Mouse (Mus musculus) heart, postnatal 0 days (tissue): ENCODE data around the gene Dmrtb1. TPM values are rescaled to one million over a fixed set of nuclear protein-coding genes. Genes with fewer than 3 reads are reported as not detected.

Experiments used
- ATAC-seq: fragments of 200-750 bp; cut with Nextera tagmentation; 2 replicates; pipeline ENCODE4 v1.8.0; 2017; ENCODE audit warnings: low read depth, moderate number of reproducible peaks, moderate library complexity; ENCODE audit not compliant: insufficient read depth
- DNase-seq: peaks from one replicate; pipeline ENCODE4 v3.0.0-alpha.2; 2016; ENCODE audit warnings: low spot score
- H3K27ac ChIP-seq: fragments of 300-500 bp; sonication (generic); 2 replicates; pipeline ENCODE4 v1.5.1; 2014; ENCODE audit warnings: low read depth, mild to moderate bottlenecking
- H3K27me3 ChIP-seq: fragments of 300-500 bp; sonication (generic); 2 replicates; pipeline ENCODE4 v1.6.1; 2014; ENCODE audit warnings: low read length, mixed read lengths; ENCODE audit not compliant: control insufficient read depth, insufficient read depth
- H3K36me3 ChIP-seq: fragments of 300-500 bp; sonication (generic); replicated peaks from 2 replicates; pipeline ENCODE4 v1.6.1; 2014; ENCODE audit warnings: low read length, mixed read lengths; ENCODE audit not compliant: control insufficient read depth, insufficient read depth
- H3K4me1 ChIP-seq: fragments of 300-500 bp; sonication (generic); 2 replicates; pipeline ENCODE4 v1.6.1; 2014; ENCODE audit warnings: antibody characterized with exemption; ENCODE audit not compliant: control insufficient read depth, insufficient read depth
- H3K4me2 ChIP-seq: fragments of 300-500 bp; sonication (generic); 2 replicates; pipeline ENCODE4 v1.6.1; 2014; ENCODE audit warnings: low read depth, mild to moderate bottlenecking, low read length, moderate library complexity
- H3K4me3 ChIP-seq: fragments of 300-500 bp; sonication (generic); 2 replicates; pipeline ENCODE4 v1.5.1; 2014; ENCODE audit warnings: low read depth, low read length
- H3K9ac ChIP-seq: fragments of 300-500 bp; sonication (generic); replicated peaks from 2 replicates; pipeline ENCODE4 v1.6.1; 2014; ENCODE audit warnings: low read depth, low read length, mixed read lengths
- H3K9me3 ChIP-seq: fragments of 300-500 bp; sonication (generic); replicated peaks from 2 replicates; pipeline ENCODE4 v1.6.1; 2016; ENCODE audit warnings: low read length; ENCODE audit not compliant: control insufficient read depth
- CTCF ChIP-seq: IDR thresholded peaks from 2 replicates; pipeline ENCODE4 v1.5.1; 2016; ENCODE audit warnings: antibody characterized with exemption, control low read depth, low read depth
- EP300 ChIP-seq: IDR thresholded peaks from 2 replicates; pipeline ENCODE4 v1.6.1; 2016; ENCODE audit warnings: antibody characterized with exemption, low read depth
- WGBS: fragments of 180-500 bp; shearing (Covaris S2); extraction: QIAGEN DNeasy Blood & Tissue Kit; methylation state at CpG from one replicate; pipeline ENCODE4 v1.1.7; 2014; 5-methylcytosine and 5-hydroxymethylcytosine counted together
- polyA plus RNA-seq: library from polyadenylated mRNA; unstranded; fragments of >200 nt; fragmentation: Nextera tagmentation; extraction: Ambion mirVana; gene quantifications from 2 replicates; pipeline ENCODE4 v1.2.1, GENCODE M21; 2015
- total RNA-seq: library from RNA; depleted of rRNA; stranded (reverse); fragments of >200 nt; gene quantifications from 2 replicates; pipeline ENCODE4 v1.2.3, GENCODE M21; 2014; ENCODE audit warnings: low replicate concordance

Gene Dmrtb1
- total and polyA plus RNA-seq, 2 experiments from 2014 or later = not detected

- ATAC-seq (no peak), DNase-seq (no peak)
- TF ChIP-seq EP300 (no peak), CTCF (no peak)
- H3K27me3 ChIP-seq = no peaks in the 10 kb centered on the region; the same call in 1 of the 2 replicates
- peaks cover 4% of the 10 kb centered on the region; the same call in 1 of the 2 replicates for H3K4me1 ChIP-seq
- no peak overlapping the region for H3K27ac ChIP-seq
- no peaks in the 10 kb centered on the region for H3K36me3 ChIP-seq
- H3K9me3 ChIP-seq = no peaks in the 10 kb centered on the region
- 43% methylated on average over 5 of the region's 5 CpGs for WGBS
- H3K9ac ChIP-seq = no peak overlapping the region
- H3K4me3 ChIP-seq = no peak overlapping the region
- no peak overlapping the region for H3K4me2 ChIP-seq
These were observed 35.0 kb downstream of the Dmrtb1 start for GRCm38 (mm10) chr4:107648959-107649485.

- Histone ChIP-seq H3K9ac (no peak overlapping the region), H3K9me3 (no peaks in the 10 kb centered on the region), H3K4me3 (no peak overlapping the region), H3K36me3 (no peaks in the 10 kb centered on the region), H3K27me3 (no peaks in the 10 kb centered on the region), H3K4me1 (no peaks in the 10 kb centered on the region), H3K27ac (no peak overlapping the region), H3K4me2 (no peak overlapping the region)
- TF ChIP-seq EP300 = no peak
- TF ChIP-seq CTCF = no peak
- 45% methylated on average over 4 of the region's 4 CpGs for WGBS
- ATAC-seq (peak; percentile 39; the same call in 1 of the 2 replicates), DNase-seq (no peak)
These were observed 42.4 kb downstream of the Dmrtb1 start for GRCm38 (mm10) chr4:107641624-107642023.

- no peak for ATAC-seq
- H3K9me3 ChIP-seq = no peaks in the 10 kb centered on the region
- WGBS = 89% methylated on average over 10 of the region's 10 CpGs
These were observed 45.7 kb downstream of the Dmrtb1 start for GRCm38 (mm10) chr4:107638303-107638702.

GRCm38 (mm10) chr4:107637670-107638069 is 46.4 kb downstream of the Dmrtb1 start:
- WGBS = 67% methylated on average over 3 of the region's 3 CpGs
- no peak for DNase-seq

More at GRCm38 (mm10) chr4:107638303-107638702, 45.7 kb downstream of the Dmrtb1 start:
- no peaks in the 10 kb centered on the region for H3K4me1 ChIP-seq
- DNase-seq = no peak
- no peak overlapping the region for H3K4me2 ChIP-seq
- no peaks in the 10 kb centered on the region for H3K36me3 ChIP-seq
- TF ChIP-seq EP300 (no peak), CTCF (no peak)
- no peak overlapping the region for H3K4me3 ChIP-seq
- no peak overlapping the region for H3K9ac ChIP-seq
- H3K27me3 ChIP-seq = no peaks in the 10 kb centered on the region
- no peak overlapping the region for H3K27ac ChIP-seq

GRCm38 (mm10) chr4:107636099-107636498 is 47.9 kb downstream of the Dmrtb1 start:
- DNase-seq = no peak
- Histone ChIP-seq H3K36me3 (no peaks in the 10 kb centered on the region), H3K4me2 (no peak overlapping the region), H3K27me3 (no peaks in the 10 kb centered on the region), H3K9me3 (no peaks in the 10 kb centered on the region), H3K4me3 (no peak overlapping the region), H3K4me1 (no peaks in the 10 kb centered on the region), H3K9ac (no peak overlapping the region), H3K27ac (no peak overlapping the region)
- WGBS = 71% methylated on average over 6 of the region's 6 CpGs
- no peak for ATAC-seq
- TF ChIP-seq EP300 (no peak), CTCF (no peak)

More at GRCm38 (mm10) chr4:107637670-107638069, 46.4 kb downstream of the Dmrtb1 start:
- Histone ChIP-seq H3K27me3 (no peaks in the 10 kb centered on the region), H3K27ac (no peak overlapping the region), H3K9me3 (no peaks in the 10 kb centered on the region), H3K9ac (no peak overlapping the region), H3K4me1 (no peaks in the 10 kb centered on the region), H3K4me2 (no peak overlapping the region), H3K4me3 (no peak overlapping the region), H3K36me3 (no peaks in the 10 kb centered on the region)
- no peak for ATAC-seq
- TF ChIP-seq EP300 (no peak), CTCF (peak; percentile 55)

GRCm38 (mm10) chr4:107634631-107635030 is 49.4 kb downstream of the Dmrtb1 start:
- H3K27ac ChIP-seq = no peak overlapping the region
- H3K4me3 ChIP-seq = no peak overlapping the region
- no peak overlapping the region for H3K4me2 ChIP-seq
- H3K36me3 ChIP-seq = no peaks in the 10 kb centered on the region
- H3K4me1 ChIP-seq = no peaks in the 10 kb centered on the region
- DNase-seq (no peak), ATAC-seq (no peak)
- TF ChIP-seq EP300 = no peak
- TF ChIP-seq CTCF = no peak
- H3K9ac ChIP-seq = no peak overlapping the region
- no peaks in the 10 kb centered on the region for H3K27me3 ChIP-seq
- WGBS = 74% methylated on average over 6 of the region's 6 CpGs
- H3K9me3 ChIP-seq = no peaks in the 10 kb centered on the region
